ENCODE assay signal across 1 mouse cellular context in the genomic region with DNA sequence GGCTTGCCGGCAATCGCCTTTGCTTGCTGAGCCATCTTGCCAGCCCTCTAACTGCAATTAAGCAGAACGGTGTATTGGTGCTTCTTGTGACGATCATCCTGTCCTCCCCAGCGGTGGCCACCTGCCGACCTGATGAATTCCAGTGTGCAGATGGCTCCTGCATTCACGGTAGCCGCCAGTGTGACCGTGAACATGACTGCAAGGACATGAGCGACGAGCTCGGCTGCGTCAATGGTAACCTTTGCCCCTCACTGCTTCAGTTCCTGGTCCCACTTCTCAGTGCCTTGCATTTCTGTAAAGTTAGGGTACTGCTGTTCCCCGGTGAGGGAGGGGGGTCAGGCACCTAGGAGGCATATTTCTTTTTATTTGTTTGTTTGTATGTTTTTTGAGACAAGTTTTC.
TF ChIP-seq lines count a peak whose summit lies in the region.

No protein-coding gene starts in this region.

TF ChIP-seq in myocyte, 11 proteins besides CTCF, POLR2A, EP300 and RAD21 (continued from another document):
- TF ChIP-seq POLR2AphosphoS2 (IDR thresholded peaks at IDR 0.05; ENCODE audit: insufficient read length, low read depth), result no peak
- TF ChIP-seq MAX (IDR thresholded peaks at IDR 0.05; ENCODE audit: low read depth), result no peak
- no peak for TF ChIP-seq MYOG (IDR thresholded peaks at IDR 0.05; ENCODE audit: control insufficient read depth in 1 of 3, insufficient read depth in 1 of 3, insufficient read length in 2 of 3, low read depth in 2 of 3)
